Mouse (Mus musculus) midbrain, embryonic 12.5 days (tissue): ENCODE results near the gene Nt5dc3. TPM values are rescaled to one million over a fixed set of nuclear protein-coding genes. Genes with fewer than 3 reads are reported as not detected.
A peak's percentile ranks its signal among the peaks of the same experiment; 100 is the strongest.

Experiments
- ATAC-seq: fragments of 200-750 bp; cut with Nextera tagmentation; 2 replicates; pipeline ENCODE4 v1.8.0; 2017; ENCODE audit warnings: low read depth, moderate TSS enrichment, moderate library complexity; ENCODE audit not compliant: low FRiP score
- H3K27ac ChIP-seq: fragments of 300-500 bp; sonication (generic); replicated peaks from 2 replicates; pipeline ENCODE4 v1.5.1; 2016; ENCODE audit warnings: mild to moderate bottlenecking
- H3K27me3 ChIP-seq: fragments of 300-500 bp; sonication (generic); 2 replicates; pipeline ENCODE4 v1.6.1; 2016; ENCODE audit warnings: mild to moderate bottlenecking
- H3K36me3 ChIP-seq: fragments of 300-500 bp; sonication (generic); 2 replicates; pipeline ENCODE4 v1.6.1; 2016
- H3K4me1 ChIP-seq: fragments of 300-500 bp; sonication (generic); 2 replicates; pipeline ENCODE4 v1.6.1; 2016
- H3K4me2 ChIP-seq: fragments of 300-500 bp; sonication (generic); replicated peaks from 2 replicates; pipeline ENCODE4 v1.6.1; 2016; ENCODE audit warnings: mild to moderate bottlenecking, moderate library complexity
- H3K4me3 ChIP-seq: fragments of 300-500 bp; sonication (generic); 2 replicates; pipeline ENCODE4 v1.5.1; 2016; ENCODE audit warnings: mild to moderate bottlenecking
- H3K9ac ChIP-seq: fragments of 300-500 bp; sonication (generic); replicated peaks from 2 replicates; pipeline ENCODE4 v1.6.1; 2016; ENCODE audit warnings: mild to moderate bottlenecking, moderate library complexity
- H3K9me3 ChIP-seq: fragments of 300-500 bp; sonication (generic); 2 replicates; pipeline ENCODE4 v1.6.1; 2016; ENCODE audit warnings: mild to moderate bottlenecking
- WGBS: fragments of 180-500 bp; shearing (Covaris S2); methylation state at CpG from one replicate; pipeline ENCODE4 v1.1.7; 2016; 5-methylcytosine and 5-hydroxymethylcytosine counted together
- polyA plus RNA-seq: library from polyadenylated mRNA; unstranded; fragments of >200 nt; fragmentation: Nextera tagmentation; extraction: Ambion mirVana; gene quantifications from 2 replicates; pipeline ENCODE4 v1.2.1, GENCODE M21; 2016

Nt5dc3 gene
- polyA plus RNA-seq, 1 experiment from 2014 or later: 2.1 TPM

- WGBS: 97% methylated on average over 5 of the region's 5 CpGs
- Histone ChIP-seq H3K4me3 (no peak within 1 kb of the TSS), H3K9ac (no peak within 1 kb of the TSS), H3K9me3 (no peaks in the 10 kb centered on the region), H3K36me3 (no peaks in the 10 kb centered on the region), H3K27ac (no peak within 1 kb of the TSS), H3K27me3 (no peaks in the 10 kb centered on the region), H3K4me1 (no peaks in the 10 kb centered on the region), H3K4me2 (no peak within 1 kb of the TSS)
- no peak for ATAC-seq
Observed at GRCm38 (mm10) chr10:86763672-86764071, 15.1 kb upstream of the Nt5dc3 start, which contains the start of gene Gm49358. Gm49358 (plus strand) TSS chr10:86763972.

GRCm38 (mm10) chr10:86765344-86765966 lies 13.3 kb upstream of the Nt5dc3 start:
- H3K4me3 ChIP-seq: no peak overlapping the region
- H3K27me3 ChIP-seq: no peaks in the 10 kb centered on the region
- peaks cover 14% of the 10 kb centered on the region for H3K4me1 ChIP-seq
- H3K9ac ChIP-seq: no peak overlapping the region
- no peaks in the 10 kb centered on the region for H3K9me3 ChIP-seq
- no peak for ATAC-seq
- H3K27ac ChIP-seq: no peak overlapping the region
- no peak overlapping the region for H3K4me2 ChIP-seq
- no peaks in the 10 kb centered on the region for H3K36me3 ChIP-seq
- 87% methylated on average over 4 of the region's 4 CpGs for WGBS

DNA sequence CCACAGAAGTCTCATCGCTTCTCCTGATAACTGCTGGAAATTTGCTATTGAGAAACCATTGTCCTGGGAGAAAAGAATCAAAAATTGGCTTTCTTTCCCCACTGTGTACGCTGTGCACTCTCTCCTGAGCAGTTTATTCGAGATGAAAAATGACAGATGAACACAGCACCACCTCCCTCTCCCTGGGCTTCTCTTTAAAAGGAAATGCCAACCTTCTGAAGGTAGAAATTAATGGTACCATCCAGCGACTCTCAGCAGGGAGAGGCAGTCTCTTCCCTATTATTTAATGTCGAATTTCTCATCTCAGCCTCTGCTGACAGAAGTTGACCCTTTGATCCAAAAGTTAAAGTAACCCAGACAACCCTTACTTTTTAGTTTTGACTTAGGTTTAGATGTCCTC lies 9.6 kb upstream of the Nt5dc3 start:
- Histone ChIP-seq H3K27me3 (no peaks in the 10 kb centered on the region), H3K4me2 (no peak overlapping the region), H3K4me3 (no peak overlapping the region), H3K9me3 (no peaks in the 10 kb centered on the region), H3K4me1 (peaks cover 14% of the 10 kb centered on the region), H3K27ac (no peak overlapping the region), H3K9ac (no peak overlapping the region), H3K36me3 (no peaks in the 10 kb centered on the region)
- WGBS: 69% methylated on average over 5 of the region's 5 CpGs
- ATAC-seq: no peak

DNA sequence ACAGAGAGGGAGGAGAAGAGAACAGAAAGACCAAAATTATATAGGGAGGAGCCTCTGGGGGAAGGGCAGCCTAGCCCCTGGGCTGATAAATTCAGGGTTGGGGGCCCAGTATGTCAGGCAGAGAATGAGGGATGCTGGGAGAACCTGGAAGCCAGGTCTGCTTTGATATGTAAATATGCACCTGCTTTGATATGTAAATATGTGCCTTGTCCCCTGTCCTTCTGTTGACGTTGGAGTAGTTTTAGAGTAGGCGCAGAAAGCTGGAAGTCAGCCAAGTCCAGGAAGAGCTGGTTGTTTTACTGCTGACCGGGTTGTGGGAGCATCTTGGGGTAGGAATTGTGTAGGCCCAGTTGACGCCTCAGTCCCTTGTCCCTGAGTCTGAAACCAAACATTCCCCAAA lies 9.0 kb upstream of the Nt5dc3 start:
- Histone ChIP-seq H3K27me3 (no peaks in the 10 kb centered on the region), H3K4me2 (no peak overlapping the region), H3K9me3 (no peaks in the 10 kb centered on the region), H3K27ac (no peak overlapping the region), H3K4me1 (peaks cover 14% of the 10 kb centered on the region), H3K4me3 (no peak overlapping the region), H3K9ac (no peak overlapping the region), H3K36me3 (no peaks in the 10 kb centered on the region)
- 48% methylated on average over 4 of the region's 4 CpGs for WGBS
- ATAC-seq: peak; percentile 41; the same call in 1 of the 2 replicates

DNA sequence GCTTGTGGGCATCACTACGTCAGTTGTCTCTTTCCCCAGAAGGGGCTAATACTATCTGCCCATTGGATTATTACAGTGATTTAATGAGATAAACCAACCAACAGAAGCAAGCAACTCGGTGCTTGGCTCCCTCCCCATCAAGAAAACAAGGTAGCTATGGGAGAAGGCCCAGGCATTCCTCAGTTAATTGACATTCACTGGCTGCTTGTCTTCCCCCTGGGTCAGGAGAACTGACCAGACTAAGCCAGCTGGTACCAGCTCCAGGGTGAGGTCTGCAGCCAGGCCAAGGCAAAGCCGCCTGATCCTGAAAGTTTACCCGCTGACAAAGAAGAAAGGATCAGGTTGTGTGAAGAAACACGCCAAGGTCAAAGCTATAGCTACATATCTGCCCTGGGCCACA lies 7.1 kb upstream of the Nt5dc3 start:
- H3K4me3 ChIP-seq: no peak overlapping the region
- 82% methylated on average over 5 of the region's 5 CpGs for WGBS
- ATAC-seq: no peak
- H3K27ac ChIP-seq: no peak overlapping the region
- 0 out of 2 replicates have a peak, but pooled peaks cover under 1% of the 10 kb centered on the region for H3K27me3 ChIP-seq
- peaks cover 14% of the 10 kb centered on the region for H3K4me1 ChIP-seq
- H3K9ac ChIP-seq: no peak overlapping the region
- no peaks in the 10 kb centered on the region for H3K9me3 ChIP-seq
- H3K36me3 ChIP-seq: no peaks in the 10 kb centered on the region
- H3K4me2 ChIP-seq: no peak overlapping the region

DNA sequence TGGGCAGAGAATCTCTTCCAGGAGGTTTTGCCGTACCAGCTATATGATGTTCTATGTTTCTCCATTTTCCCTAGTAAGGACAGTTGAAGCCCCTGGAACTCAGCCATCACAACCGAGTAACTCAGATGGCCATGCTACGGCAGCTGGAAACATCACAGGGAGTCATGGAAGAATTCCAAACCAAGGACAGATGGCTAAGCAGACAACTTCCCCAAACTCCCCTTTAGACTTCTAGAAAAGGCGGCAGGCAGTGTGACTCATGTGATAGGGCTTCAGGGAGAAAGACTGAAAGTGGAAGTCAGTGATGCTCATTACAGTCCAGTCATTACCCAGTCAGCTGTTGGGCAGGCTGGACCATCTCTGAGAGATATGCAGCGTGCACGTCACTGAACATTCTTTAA lies 6.6 kb upstream of the Nt5dc3 start:
- WGBS: 79% methylated on average over 6 of the region's 6 CpGs

GRCm38 (mm10) chr10:86773360-86773759 lies 5.4 kb upstream of the Nt5dc3 start:
- Histone ChIP-seq H3K36me3 (no peaks in the 10 kb centered on the region), H3K9me3 (no peaks in the 10 kb centered on the region), H3K4me1 (peaks cover 20% of the 10 kb centered on the region), H3K4me3 (no peak overlapping the region), H3K9ac (no peak overlapping the region), H3K4me2 (no peak overlapping the region), H3K27ac (no peak overlapping the region), H3K27me3 (peaks cover 7% of the 10 kb centered on the region; the same call in 1 of the 2 replicates)
- no peak for ATAC-seq
- 86% methylated on average over 4 of the region's 4 CpGs for WGBS

More for the DNA sequence above, 6.6 kb upstream of the Nt5dc3 start:
- no peak for ATAC-seq
- H3K9me3 ChIP-seq: no peaks in the 10 kb centered on the region
- no peak overlapping the region for H3K9ac ChIP-seq
- 0 out of 2 replicates have a peak, but pooled peaks cover 3% of the 10 kb centered on the region for H3K27me3 ChIP-seq
- H3K4me3 ChIP-seq: no peak overlapping the region
- H3K27ac ChIP-seq: no peak overlapping the region
- no peaks in the 10 kb centered on the region for H3K36me3 ChIP-seq
- no peak overlapping the region for H3K4me2 ChIP-seq
- H3K4me1 ChIP-seq: peaks cover 14% of the 10 kb centered on the region

DNA sequence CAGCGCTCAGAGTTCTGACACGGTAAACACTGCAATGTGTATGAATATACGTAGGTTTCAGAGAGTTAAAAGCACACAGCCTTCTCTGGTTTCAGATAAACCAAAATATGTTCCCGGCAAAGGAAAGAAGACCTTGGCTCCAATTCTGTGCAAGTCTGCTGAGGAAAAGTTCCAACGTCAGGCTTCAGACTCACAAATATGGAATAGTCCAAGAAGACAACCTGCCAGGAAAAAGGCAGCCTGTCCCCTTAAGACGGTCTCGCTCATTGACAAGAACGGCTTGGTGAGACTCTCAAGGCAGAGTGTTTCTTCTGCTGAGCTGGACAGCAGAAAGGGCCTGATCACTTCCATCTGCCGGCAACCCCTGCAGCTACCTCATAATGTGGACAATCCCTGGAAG lies 2.5 kb upstream of the Nt5dc3 start:
- no peak overlapping the region for H3K4me3 ChIP-seq
- no peak overlapping the region for H3K27ac ChIP-seq
- no peaks in the 10 kb centered on the region for H3K9me3 ChIP-seq
- no peak overlapping the region for H3K9ac ChIP-seq
- H3K4me1 ChIP-seq: peaks cover 14% of the 10 kb centered on the region
- 80% methylated on average over 9 of the region's 9 CpGs for WGBS
- peaks cover 29% of the 10 kb centered on the region for H3K27me3 ChIP-seq
- no peak overlapping the region for H3K4me2 ChIP-seq
- no peak for ATAC-seq
- no peaks in the 10 kb centered on the region for H3K36me3 ChIP-seq

DNA sequence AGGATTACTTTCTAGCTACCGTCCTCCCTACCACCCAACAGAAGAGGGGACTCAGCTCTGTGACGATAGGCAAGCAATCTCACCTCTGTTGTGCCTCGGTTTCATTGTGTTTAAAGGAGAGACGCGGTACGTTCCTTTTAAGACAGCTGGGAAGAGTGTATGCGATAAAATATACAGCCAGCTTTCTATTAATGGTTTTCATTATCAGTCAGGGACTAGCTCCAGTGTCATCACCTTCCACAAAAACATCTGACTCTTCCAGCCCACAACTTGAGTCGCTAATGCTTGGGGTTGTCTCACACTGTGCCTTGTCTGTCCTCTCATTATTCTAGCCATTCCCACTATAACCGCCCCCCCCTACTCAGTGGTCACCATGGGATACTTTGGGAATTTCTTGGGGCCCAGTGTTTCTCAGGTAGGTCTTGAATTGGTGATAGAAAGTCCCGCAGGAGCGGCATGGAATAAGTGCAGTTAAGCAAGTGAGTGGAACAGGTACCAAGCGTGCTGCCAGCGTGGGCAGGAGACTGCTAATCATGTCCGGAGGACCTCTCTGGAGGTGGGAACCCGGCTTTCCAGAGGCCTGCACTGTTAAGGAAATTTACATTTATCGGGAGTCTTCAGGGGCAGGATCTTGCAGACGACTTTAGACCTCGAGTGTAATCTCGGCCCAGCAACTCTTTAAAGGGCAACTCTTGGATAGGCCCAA lies 1.0 kb upstream of the Nt5dc3 start:
- no peaks in the 10 kb centered on the region for H3K36me3 ChIP-seq
- peak overlapping the region; percentile 95 for H3K4me2 ChIP-seq
- no peaks in the 10 kb centered on the region for H3K9me3 ChIP-seq
- H3K9ac ChIP-seq: peak overlapping the region; percentile 32
- H3K4me1 ChIP-seq: peaks cover 23% of the 10 kb centered on the region
- H3K4me3 ChIP-seq: peak overlapping the region; percentile 61
- no peak overlapping the region for H3K27ac ChIP-seq
- ATAC-seq: 0 out of 2 replicates have a peak, but pooled peaks have one; percentile 1
- WGBS: 43% methylated on average over 19 of the region's 19 CpGs
- peaks cover 29% of the 10 kb centered on the region for H3K27me3 ChIP-seq

GRCm38 (mm10) chr10:86779117-86779755 lies 431 bp downstream of the Nt5dc3 start:
- under 1% methylated on average over 49 of the region's 58 CpGs for WGBS
- peak overlapping the region; percentile 95 for H3K4me2 ChIP-seq
- H3K9me3 ChIP-seq: no peaks in the 10 kb centered on the region
- peaks cover 24% of the 10 kb centered on the region for H3K4me1 ChIP-seq
- peaks cover 29% of the 10 kb centered on the region for H3K27me3 ChIP-seq
- H3K9ac ChIP-seq: peak overlapping the region; percentile 70
- peak; percentile 17 for ATAC-seq
- H3K4me3 ChIP-seq: peak overlapping the region; percentile 61
- no peak overlapping the region for H3K27ac ChIP-seq
- no peaks in the 10 kb centered on the region for H3K36me3 ChIP-seq

- WGBS: 19% methylated on average over 12 of the region's 12 CpGs
- Histone ChIP-seq H3K9me3 (no peaks in the 10 kb centered on the region), H3K4me1 (peaks cover 24% of the 10 kb centered on the region), H3K4me2 (peak overlapping the region; percentile 95), H3K27ac (no peak overlapping the region), H3K4me3 (peak overlapping the region; percentile 61), H3K36me3 (no peaks in the 10 kb centered on the region), H3K27me3 (peaks cover 29% of the 10 kb centered on the region), H3K9ac (peak overlapping the region; percentile 70; the same call in 1 of the 2 replicates)
- ATAC-seq: no peak
Observed at GRCm38 (mm10) chr10:86779816-86780500, 1.2 kb downstream of the Nt5dc3 start.
